Mouse (Mus musculus): ENCODE data around the gene Itpr2. TPM values are rescaled to one million over a fixed set of nuclear protein-coding genes. Genes with fewer than 3 reads are reported as not detected.
A peak's percentile ranks its signal among the peaks of the same experiment; 100 is the strongest.

Itpr2 gene
- polyA plus RNA-seq, 1 experiment from 2014 or later, result 3.9 TPM

DNA sequence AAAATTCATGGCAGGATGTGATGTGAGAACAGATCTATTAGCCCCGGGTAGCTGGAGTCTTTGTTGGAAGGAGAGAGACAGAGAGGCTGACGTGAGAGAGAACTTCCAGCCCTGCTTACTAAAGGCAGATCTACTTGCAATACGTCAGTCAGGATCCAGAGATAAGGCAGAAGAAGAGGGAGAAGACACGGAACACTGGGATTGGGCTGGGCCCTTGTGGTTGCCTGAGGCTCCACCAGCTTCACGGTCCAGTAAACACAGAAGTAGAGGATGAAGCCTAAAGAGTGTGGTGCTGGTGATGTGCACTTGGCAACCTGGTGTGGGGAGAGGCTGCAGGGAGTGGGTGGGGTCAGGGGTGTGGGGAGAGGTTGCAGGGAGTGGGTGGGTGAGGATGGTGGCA lies 349.2 kb downstream of the Itpr2 start:
- no peaks in the 10 kb centered on the region for H3K36me3 ChIP-seq (ENCODE audit: control insufficient read depth, insufficient read depth, low read length)
- no peak overlapping the region for H3K27ac ChIP-seq (ENCODE audit: low read depth, low read length)
- no peaks in the 10 kb centered on the region for H3K9me3 ChIP-seq (ENCODE audit: control insufficient read depth, low read length)
- DNase-seq (ENCODE audit: low spot score, missing footprints) (peak; percentile 51), ATAC-seq (ENCODE audit: low FRiP score) (no peak)
- no peaks in the 10 kb centered on the region for H3K27me3 ChIP-seq (ENCODE audit: control insufficient read depth, insufficient read depth, low read length)
- H3K9ac ChIP-seq (ENCODE audit: low read length), result no peak overlapping the region
- no peaks in the 10 kb centered on the region for H3K4me1 ChIP-seq (ENCODE audit: control insufficient read depth, insufficient read depth, low read length)
- H3K4me2 ChIP-seq, result no peak overlapping the region
- H3K4me3 ChIP-seq (ENCODE audit: low read depth, low read length), result no peak overlapping the region
- 74% methylated on average over 5 of the region's 5 CpGs for WGBS

DNA sequence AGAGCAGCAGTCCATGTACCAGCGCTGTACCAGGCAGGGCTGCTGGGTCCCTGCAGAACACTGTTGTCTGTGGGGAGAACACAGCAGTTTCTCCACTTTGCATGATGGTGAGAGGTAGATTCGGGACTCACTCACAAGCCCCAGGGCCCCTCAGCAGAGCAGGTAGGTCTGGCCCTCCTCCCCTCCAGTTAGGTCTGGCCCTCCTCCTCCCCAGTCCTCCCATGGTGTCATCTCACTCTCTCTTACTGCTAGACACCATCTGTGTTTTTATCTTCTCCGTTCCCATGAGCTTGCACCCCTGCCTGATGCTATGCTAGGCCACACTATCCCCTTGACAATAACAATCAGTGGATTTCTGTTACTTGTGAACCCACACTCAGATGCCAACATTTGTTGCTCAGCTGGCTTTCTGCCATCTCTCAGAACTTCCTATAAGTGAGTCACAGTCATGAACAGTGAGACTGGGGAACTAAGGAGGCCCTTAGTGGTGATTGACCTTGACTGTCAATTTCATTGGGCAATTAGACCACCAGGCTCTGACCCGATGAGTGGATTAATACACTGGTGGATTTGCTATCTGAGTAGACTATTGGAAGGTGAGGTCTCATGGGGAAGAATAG lies 360.9 kb downstream of the Itpr2 start:
- Histone ChIP-seq H3K36me3 (ENCODE audit: control insufficient read depth, insufficient read depth, low read length) (no peaks in the 10 kb centered on the region), H3K9me3 (ENCODE audit: control insufficient read depth, low read length) (no peaks in the 10 kb centered on the region; the same call in 1 of the 2 replicates), H3K27me3 (ENCODE audit: control insufficient read depth, insufficient read depth, low read length) (no peaks in the 10 kb centered on the region), H3K9ac (ENCODE audit: low read length) (no peak overlapping the region), H3K4me1 (ENCODE audit: control insufficient read depth, insufficient read depth, low read length) (peaks cover 11% of the 10 kb centered on the region), H3K4me2 (no peak overlapping the region), H3K4me3 (ENCODE audit: low read depth, low read length) (no peak overlapping the region), H3K27ac (ENCODE audit: low read depth, low read length) (no peak overlapping the region)
- 95% methylated on average over 4 of the region's 4 CpGs for WGBS
- ATAC-seq (ENCODE audit: low FRiP score) (no peak), DNase-seq (ENCODE audit: low spot score, missing footprints) (no peak)

DNA sequence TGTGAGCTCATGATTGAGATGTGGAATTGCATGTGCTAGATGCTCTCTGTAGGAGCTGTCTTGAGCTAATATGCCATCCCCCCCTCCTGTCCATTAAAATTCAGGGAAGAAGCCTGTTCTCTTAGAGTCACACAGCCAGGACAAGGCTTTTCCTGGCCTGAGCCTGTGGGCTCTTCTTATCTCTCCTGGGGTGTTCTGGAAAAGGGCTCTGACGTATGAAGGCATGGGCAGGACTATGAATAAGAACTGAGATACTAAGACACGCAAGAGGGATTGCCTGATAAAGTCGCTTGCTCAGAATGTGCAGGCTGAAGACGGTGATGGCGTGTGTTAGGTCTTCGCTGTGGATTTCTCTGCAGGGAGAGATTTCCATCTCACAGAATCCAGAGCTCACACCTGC lies 361.9 kb downstream of the Itpr2 start:
- Histone ChIP-seq H3K27ac (ENCODE audit: low read depth, low read length) (no peak overlapping the region), H3K9ac (ENCODE audit: low read length) (no peak overlapping the region), H3K4me2 (no peak overlapping the region), H3K4me1 (ENCODE audit: control insufficient read depth, insufficient read depth, low read length) (peaks cover 18% of the 10 kb centered on the region), H3K9me3 (ENCODE audit: control insufficient read depth, low read length) (no peaks in the 10 kb centered on the region), H3K36me3 (ENCODE audit: control insufficient read depth, insufficient read depth, low read length) (no peaks in the 10 kb centered on the region), H3K27me3 (ENCODE audit: control insufficient read depth, insufficient read depth, low read length) (no peaks in the 10 kb centered on the region), H3K4me3 (ENCODE audit: low read depth, low read length) (no peak overlapping the region)
- WGBS, result 93% methylated on average over 6 of the region's 6 CpGs
- ATAC-seq (ENCODE audit: low FRiP score) (no peak), DNase-seq (ENCODE audit: low spot score, missing footprints) (peak; percentile 14)

DNA sequence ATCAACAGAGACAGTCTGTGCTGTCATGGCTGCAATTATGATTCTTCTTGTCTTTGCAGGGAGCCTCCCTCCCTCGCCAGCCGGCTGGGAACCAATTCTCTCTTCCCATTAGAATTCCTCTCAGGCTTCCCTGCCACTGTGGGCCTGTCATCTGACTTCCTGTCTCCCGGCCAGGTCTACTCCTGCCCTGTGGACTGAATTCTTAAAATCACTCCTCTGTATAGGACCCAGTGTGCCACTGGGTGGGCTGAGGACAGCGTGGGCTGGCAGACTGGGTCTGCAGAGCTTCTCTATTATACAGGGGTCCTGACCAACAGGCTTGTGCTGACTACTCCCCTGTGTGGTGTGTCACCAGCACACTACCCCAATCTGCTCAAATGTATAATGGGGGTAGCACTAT lies 365.4 kb downstream of the Itpr2 start:
- no peaks in the 10 kb centered on the region for H3K27me3 ChIP-seq (ENCODE audit: control insufficient read depth, insufficient read depth, low read length)
- ATAC-seq (ENCODE audit: low FRiP score), result peak; percentile 75

DNA sequence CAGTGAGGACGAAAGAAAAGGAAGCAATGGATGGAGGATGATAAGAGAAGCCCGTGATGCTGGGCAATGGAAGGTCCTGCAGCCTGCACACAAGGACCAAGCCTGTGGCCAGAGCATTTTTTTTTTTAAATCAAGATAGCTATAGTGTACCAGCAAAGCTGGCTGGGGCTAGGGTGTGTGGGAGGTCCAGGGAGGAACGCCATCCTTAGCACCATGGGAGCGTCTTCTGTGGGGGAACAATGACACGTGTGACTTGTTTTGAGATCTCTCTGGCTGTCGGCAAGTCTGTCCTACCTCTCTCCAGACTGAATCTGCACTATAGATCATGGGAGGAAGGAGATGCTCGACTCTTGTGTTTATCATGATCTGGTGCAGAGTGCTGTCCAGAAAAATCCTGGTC lies 365.8 kb downstream of the Itpr2 start:
- H3K27me3 ChIP-seq (ENCODE audit: control insufficient read depth, insufficient read depth, low read length), result no peaks in the 10 kb centered on the region
- peaks cover 19% of the 10 kb centered on the region for H3K4me1 ChIP-seq (ENCODE audit: control insufficient read depth, insufficient read depth, low read length)
- WGBS, result 53% methylated on average over 7 of the region's 7 CpGs
- H3K36me3 ChIP-seq (ENCODE audit: control insufficient read depth, insufficient read depth, low read length), result no peaks in the 10 kb centered on the region
- H3K27ac ChIP-seq (ENCODE audit: low read depth, low read length), result no peak overlapping the region; the same call in 1 of the 2 replicates
- peak; percentile 86 for DNase-seq (ENCODE audit: low spot score, missing footprints)
- peak overlapping the region; percentile 31; the same call in 1 of the 2 replicates for H3K9ac ChIP-seq (ENCODE audit: low read length)
- no peak overlapping the region for H3K4me2 ChIP-seq
- H3K4me3 ChIP-seq (ENCODE audit: low read depth, low read length), result no peak overlapping the region
- ATAC-seq (ENCODE audit: low FRiP score), result peak; percentile 51
- H3K9me3 ChIP-seq (ENCODE audit: control insufficient read depth, low read length), result no peaks in the 10 kb centered on the region

More for the DNA sequence above, 365.4 kb downstream of the Itpr2 start:
- Histone ChIP-seq H3K4me1 (ENCODE audit: control insufficient read depth, insufficient read depth, low read length) (peaks cover 19% of the 10 kb centered on the region), H3K9me3 (ENCODE audit: control insufficient read depth, low read length) (no peaks in the 10 kb centered on the region), H3K4me2 (no peak overlapping the region), H3K4me3 (ENCODE audit: low read depth, low read length) (no peak overlapping the region), H3K27ac (ENCODE audit: low read depth, low read length) (no peak overlapping the region), H3K36me3 (ENCODE audit: control insufficient read depth, insufficient read depth, low read length) (no peaks in the 10 kb centered on the region), H3K9ac (ENCODE audit: low read length) (peak overlapping the region; percentile 31; the same call in 1 of the 2 replicates)
- DNase-seq (ENCODE audit: low spot score, missing footprints), result no peak
- 37% methylated on average over 4 of the region's 4 CpGs for WGBS

DNA sequence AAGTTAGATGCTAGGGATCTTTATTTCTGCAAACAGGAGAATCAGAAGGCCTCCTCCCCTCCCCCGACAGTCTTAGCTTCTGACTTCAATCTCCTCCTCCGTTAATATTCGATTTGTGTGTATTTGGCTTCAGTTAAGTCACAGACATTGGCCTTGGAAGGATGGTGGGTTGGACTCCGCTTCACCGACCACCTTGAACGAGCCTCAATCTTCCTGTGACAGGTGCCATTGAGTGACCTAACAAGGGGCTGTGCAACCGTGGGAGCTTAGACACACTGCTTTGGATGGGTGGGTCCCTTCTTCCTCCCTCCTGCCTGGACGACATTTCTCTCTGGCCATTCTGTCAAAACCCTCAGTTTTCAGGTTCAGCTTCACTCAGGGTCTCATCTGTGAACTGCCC lies 366.7 kb downstream of the Itpr2 start:
- H3K27me3 ChIP-seq (ENCODE audit: control insufficient read depth, insufficient read depth, low read length), result no peaks in the 10 kb centered on the region
- no peaks in the 10 kb centered on the region for H3K36me3 ChIP-seq (ENCODE audit: control insufficient read depth, insufficient read depth, low read length)
- no peak overlapping the region for H3K27ac ChIP-seq (ENCODE audit: low read depth, low read length)
- H3K4me3 ChIP-seq (ENCODE audit: low read depth, low read length), result no peak overlapping the region
- H3K4me2 ChIP-seq, result no peak overlapping the region
- peaks cover 19% of the 10 kb centered on the region for H3K4me1 ChIP-seq (ENCODE audit: control insufficient read depth, insufficient read depth, low read length)
- ATAC-seq (ENCODE audit: low FRiP score) (no peak), DNase-seq (ENCODE audit: low spot score, missing footprints) (peak; percentile 88)
- WGBS, result 63% methylated on average over 8 of the region's 8 CpGs
- no peak overlapping the region for H3K9ac ChIP-seq (ENCODE audit: low read length)
- no peaks in the 10 kb centered on the region for H3K9me3 ChIP-seq (ENCODE audit: control insufficient read depth, low read length)

DNA sequence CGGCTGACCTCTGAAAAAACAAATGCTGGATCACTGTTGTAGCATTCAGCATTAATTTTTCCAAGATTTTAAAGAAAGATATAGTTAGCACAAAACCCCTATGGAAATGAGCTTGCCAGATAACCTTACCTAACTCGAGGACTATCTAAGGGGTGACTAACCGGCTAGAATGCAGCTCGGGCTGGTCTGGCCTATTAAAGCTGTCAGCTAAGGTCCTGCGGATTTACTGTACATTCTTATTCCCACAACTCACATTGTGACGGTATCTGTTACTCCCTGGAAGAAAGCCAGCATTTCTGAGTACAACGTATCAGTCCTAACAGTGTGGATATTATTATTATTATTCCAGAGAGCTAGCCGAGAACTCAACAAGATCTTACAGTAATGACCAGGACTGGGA lies 368.1 kb downstream of the Itpr2 start:
- Histone ChIP-seq H3K4me3 (ENCODE audit: low read depth, low read length) (no peak overlapping the region), H3K27me3 (ENCODE audit: control insufficient read depth, insufficient read depth, low read length) (no peaks in the 10 kb centered on the region), H3K4me1 (ENCODE audit: control insufficient read depth, insufficient read depth, low read length) (peaks cover 19% of the 10 kb centered on the region), H3K9me3 (ENCODE audit: control insufficient read depth, low read length) (no peaks in the 10 kb centered on the region), H3K9ac (ENCODE audit: low read length) (no peak overlapping the region), H3K36me3 (ENCODE audit: control insufficient read depth, insufficient read depth, low read length) (no peaks in the 10 kb centered on the region), H3K4me2 (no peak overlapping the region), H3K27ac (ENCODE audit: low read depth, low read length) (no peak overlapping the region)
- 85% methylated on average over 8 of the region's 8 CpGs for WGBS
- ATAC-seq (ENCODE audit: low FRiP score) (no peak), DNase-seq (ENCODE audit: low spot score, missing footprints) (peak; percentile 51)

DNA sequence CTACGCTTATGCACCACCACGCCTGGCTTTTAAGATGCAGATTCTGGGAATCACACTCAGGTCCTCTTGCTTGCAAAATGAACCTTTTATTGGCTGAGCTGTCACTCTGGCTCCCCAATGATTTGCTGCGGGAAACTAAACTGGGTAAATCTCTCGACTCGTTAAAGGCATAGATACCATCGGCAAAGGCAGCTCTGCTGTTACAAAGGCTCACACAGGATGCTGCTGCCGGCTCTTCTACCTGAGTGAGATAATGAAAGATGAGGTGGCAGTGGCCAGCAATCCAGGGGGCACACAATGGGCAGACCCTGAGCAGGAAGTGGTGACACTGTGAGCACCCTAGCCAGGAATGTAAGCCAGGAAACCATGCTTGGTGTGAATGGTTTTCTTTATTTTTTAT lies 373.0 kb downstream of the Itpr2 start:
- Histone ChIP-seq H3K36me3 (ENCODE audit: control insufficient read depth, insufficient read depth, low read length) (no peaks in the 10 kb centered on the region), H3K27me3 (ENCODE audit: control insufficient read depth, insufficient read depth, low read length) (no peaks in the 10 kb centered on the region), H3K27ac (ENCODE audit: low read depth, low read length) (no peak overlapping the region), H3K4me1 (ENCODE audit: control insufficient read depth, insufficient read depth, low read length) (no peaks in the 10 kb centered on the region), H3K4me3 (ENCODE audit: low read depth, low read length) (no peak overlapping the region), H3K4me2 (no peak overlapping the region), H3K9me3 (ENCODE audit: control insufficient read depth, low read length) (no peaks in the 10 kb centered on the region), H3K9ac (ENCODE audit: low read length) (no peak overlapping the region)
- DNase-seq (ENCODE audit: low spot score, missing footprints), result peak; percentile 82
- ATAC-seq (ENCODE audit: low FRiP score), result no peak
- WGBS, result 87% methylated on average over 7 of the region's 7 CpGs

DNA sequence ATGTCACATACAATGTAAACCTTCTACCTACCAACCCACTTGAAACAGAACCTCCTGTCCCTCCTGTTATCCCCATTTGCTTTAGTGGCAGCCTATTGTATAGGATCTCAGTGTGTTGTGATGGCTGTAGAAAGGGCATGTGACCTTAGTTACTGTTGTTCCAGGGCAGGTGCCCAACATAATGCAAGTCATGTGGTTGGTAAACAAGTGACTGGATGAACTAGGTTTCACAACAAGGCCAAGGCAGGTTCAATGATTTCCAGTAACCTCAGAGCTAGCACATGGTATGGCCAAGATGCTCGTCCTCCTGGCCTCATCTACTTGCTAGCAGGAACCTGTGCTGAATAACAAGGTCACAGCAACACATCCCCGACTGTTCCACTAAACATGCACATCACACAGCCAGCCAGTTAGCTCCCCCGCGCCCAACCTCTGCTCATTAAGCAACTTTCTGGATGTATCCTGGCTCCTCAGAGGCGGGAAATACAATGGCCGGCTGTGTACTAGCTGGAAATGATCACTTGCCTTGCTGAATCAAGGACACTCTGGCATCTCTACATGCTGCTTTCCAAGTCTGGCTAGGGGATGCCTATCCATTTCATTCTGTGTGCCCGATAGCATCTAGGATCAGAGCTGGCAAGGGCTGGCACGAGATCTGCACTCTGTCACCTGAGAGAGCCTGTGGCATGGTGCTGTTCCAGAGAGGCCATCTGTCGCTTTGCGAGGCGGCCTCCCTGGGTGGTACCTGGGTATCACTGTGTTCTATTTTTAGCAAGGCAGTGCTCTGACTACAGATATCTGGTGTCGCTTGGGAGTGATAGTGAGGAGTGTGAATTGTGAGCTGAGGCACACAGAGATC lies 375.0 kb downstream of the Itpr2 start:
- Histone ChIP-seq H3K27me3 (ENCODE audit: control insufficient read depth, insufficient read depth, low read length) (no peaks in the 10 kb centered on the region), H3K27ac (ENCODE audit: low read depth, low read length) (no peak overlapping the region), H3K4me1 (ENCODE audit: control insufficient read depth, insufficient read depth, low read length) (no peaks in the 10 kb centered on the region), H3K36me3 (ENCODE audit: control insufficient read depth, insufficient read depth, low read length) (no peaks in the 10 kb centered on the region), H3K4me2 (no peak overlapping the region), H3K9me3 (ENCODE audit: control insufficient read depth, low read length) (no peaks in the 10 kb centered on the region), H3K9ac (ENCODE audit: low read length) (no peak overlapping the region), H3K4me3 (ENCODE audit: low read depth, low read length) (no peak overlapping the region)
- ATAC-seq (ENCODE audit: low FRiP score) (no peak), DNase-seq (ENCODE audit: low spot score, missing footprints) (peak; percentile 54)
- 86% methylated on average over 12 of the region's 12 CpGs for WGBS

Measured in midbrain, embryonic 11.5 days (tissue).